ENCODE assay signal across 19 mouse cellular contexts in the genomic region with DNA sequence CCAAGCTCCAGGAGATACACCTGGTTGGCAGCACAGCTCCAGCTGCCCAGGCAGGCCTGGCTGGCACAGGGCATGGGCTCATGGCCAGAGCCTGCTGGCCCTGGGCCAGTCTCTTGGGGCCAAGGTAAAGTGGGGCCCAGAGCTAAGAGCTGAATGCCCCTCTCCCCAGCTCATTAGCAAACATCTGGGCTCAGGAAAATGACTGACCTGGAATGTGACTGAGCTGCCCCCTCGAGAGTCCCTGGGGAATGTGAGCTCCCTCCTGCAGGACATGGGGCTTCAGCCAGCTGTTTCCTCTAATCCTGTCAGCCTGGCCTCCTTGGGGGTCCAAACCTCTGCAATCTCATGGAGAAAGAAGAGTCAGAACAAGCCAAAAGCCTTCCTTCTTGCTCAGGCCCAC. TPM values are rescaled to one million over a fixed set of nuclear protein-coding genes. Genes with fewer than 3 reads are reported as not detected.
DNase-seq lines count a peak whose midpoint lies in the region; ATAC-seq and TF ChIP-seq lines count a peak whose summit lies in the region.
"Had no signal": no experiment of that assay in that cellular context is flagged by ENCODE, and none has a peak within 500 bp of the region (broad histone marks: within the 10 kb centered on the region; RNA-seq: fewer than 3 reads in every experiment).

No protein-coding gene starts in this region.

- 0 out of 2 replicates have a peak, but pooled peaks cover 3% of the 10 kb centered on the region for H3K9me3 ChIP-seq in stomach, postnatal 0 days (ENCODE audit: control insufficient read depth, low read length)
- H3K9me3 ChIP-seq: embryonic facial prominence, embryonic 12.5 days had no signal

- H3K4me3 ChIP-seq in lung, adult 2 months (replicated peaks; ENCODE audit: extremely low read depth, low read depth, low read length), result no peak overlapping the region
- no peak overlapping the region for H3K4me3 ChIP-seq in stomach, postnatal 0 days (ENCODE audit: low read depth, low read length)
- H3K4me3 ChIP-seq: embryonic facial prominence, embryonic 12.5 days; forebrain, embryonic 13.5 days; myocyte had no signal

- TF ChIP-seq EP300 in stomach, postnatal 0 days (optimal IDR thresholded peaks at IDR 0.05), result no peak

- no peak for ATAC-seq in stomach, postnatal 0 days (ENCODE audit: low FRiP score, low TSS enrichment)
- ATAC-seq: forebrain, embryonic 13.5 days had no signal

- peaks cover 14% of the 10 kb centered on the region for H3K4me1 ChIP-seq in lung, adult 2 months (ENCODE audit: control insufficient read depth, insufficient read depth, low read length)
- peaks cover 10% of the 10 kb centered on the region for H3K4me1 ChIP-seq in stomach, postnatal 0 days (replicated peaks; ENCODE audit: control insufficient read depth, insufficient read depth)

- H3K9ac ChIP-seq in stomach, postnatal 0 days (ENCODE audit: low read length), result no peak overlapping the region
- H3K9ac ChIP-seq: embryonic facial prominence, embryonic 12.5 days; forebrain, embryonic 13.5 days; liver, embryonic 14.5 days had no signal

- no peak for TF ChIP-seq POLR2A in lung, adult 2 months (IDR thresholded peaks at IDR 0.05; ENCODE audit: borderline replicate concordance, extremely low read depth, low read depth, low read length)

- H3K27me3 ChIP-seq in stomach, postnatal 0 days (ENCODE audit: control insufficient read depth, insufficient read depth, low read length), result no peaks in the 10 kb centered on the region

- 60% methylated on average over 1 of the region's 1 CpGs for WGBS in lung, adult 2 months
- WGBS in stomach, postnatal 0 days, result 11% methylated on average over 1 of the region's 1 CpGs

- H3K4me2 ChIP-seq in stomach, postnatal 0 days (replicated peaks; ENCODE audit: low read depth), result no peak overlapping the region
- H3K4me2 ChIP-seq: embryonic facial prominence, embryonic 12.5 days; forebrain, embryonic 13.5 days; heart, embryonic 11.5 days had no signal

- peak overlapping the region; percentile 69 for H3K27ac ChIP-seq in stomach, postnatal 0 days (replicated peaks)
- H3K27ac ChIP-seq: embryonic facial prominence, embryonic 12.5 days; forebrain, embryonic 13.5 days; liver, embryonic 14.5 days had no signal

- H3K36me3 ChIP-seq in stomach, postnatal 0 days (ENCODE audit: control insufficient read depth, insufficient read depth, low read length), result no peaks in the 10 kb centered on the region

- DNase-seq in adrenal gland, postnatal 10 days, result peak; percentile 59
- DNase-seq in adrenal gland, postnatal 4 days (ENCODE audit: low spot score in 2 of 2), result no peak
- peak; percentile 53 for DNase-seq in testis, postnatal 14 days (ENCODE audit: low spot score)
- no peak for DNase-seq in testis, postnatal 10 days (ENCODE audit: low spot score)
- peak; percentile 58 for DNase-seq in lung, adult 2 months
- no peak for DNase-seq in stomach, postnatal 0 days (ENCODE audit: low spot score)
- no peak for DNase-seq in retina, postnatal 1 day
- DNase-seq in cerebellum, adult 9-11 months, result no peak
- DNase-seq: cerebellum, adult 9-10 months; right cerebral cortex, postnatal 4 days; thymus, adult 18-20 months had no signal

- no peak for TF ChIP-seq CTCF in lung, adult 2 months (IDR thresholded peaks at IDR 0.05; ENCODE audit: insufficient read depth, low read length)
- TF ChIP-seq CTCF in stomach, postnatal 0 days (IDR thresholded peaks at IDR 0.05; ENCODE audit: low read depth), result no peak

RNA-seq across cellular contexts. Expression of a gene that starts 2.6 kb away (rescaled TPM):
- 10 to 100 TPM; 39.7 to 40.9 TPM for total RNA-seq in adrenal gland, postnatal 10 days (2021)
- total RNA-seq in adrenal gland, postnatal 4 days (2021), result 10 to 100 TPM; 47.4 to 49.2 TPM
- polyA plus RNA-seq in lung, adult 2 months (2012; rRNA removed), result 330 and 497 TPM in 2 replicates
- polyA plus RNA-seq in stomach, postnatal 0 days (2015; fragmentation: Nextera tagmentation; extraction: Ambion mirVana), result 53.6 and 58.9 TPM in 2 replicates
- total RNA-seq: megakaryocyte-erythroid progenitor cell, adult 5-6 weeks had no signal

RNA-seq across cellular contexts. Expression of a gene that starts 20.0 kb away (rescaled TPM):
- total RNA-seq in adrenal gland, postnatal 10 days (2021), result under 1 TPM in 1 of 2 experiments, not detected in 1; 0.45 TPM
- total RNA-seq in adrenal gland, postnatal 4 days (2021), result under 1 TPM; 0.76 to 0.84 TPM
- polyA plus RNA-seq in lung, adult 2 months (2012; rRNA removed), result 0.19 and 0.22 TPM in 2 replicates
- 0.05 TPM in 1 of 2 replicates, not detected in the other for polyA plus RNA-seq in stomach, postnatal 0 days (2015; fragmentation: Nextera tagmentation; extraction: Ambion mirVana)
- total RNA-seq: gastrocnemius, adult 8-10 months; megakaryocyte-erythroid progenitor cell, adult 5-6 weeks had no signal
- polyA plus RNA-seq: heart, embryonic 11.5 days; hindbrain, embryonic 11.5 days; liver, embryonic 14.5 days had no signal

RNA-seq across cellular contexts. Expression of a gene that starts 35.5 kb away (rescaled TPM):
- total RNA-seq in adrenal gland, postnatal 10 days (2021), result 100 to 1,000 TPM; 572 to 632 TPM
- 100 to 1,000 TPM; 352 to 357 TPM for total RNA-seq in adrenal gland, postnatal 4 days (2021)
- polyA plus RNA-seq in lung, adult 2 months (2012; rRNA removed), result 29.7 and 37.7 TPM in 2 replicates
- polyA plus RNA-seq in stomach, postnatal 0 days (2015; fragmentation: Nextera tagmentation; extraction: Ambion mirVana), result 569 and 588 TPM in 2 replicates

Comparison
In these comparisons a context has a peak if more than half of its experiments do, and no peak if none do; other contexts are left out.
1. DNase-seq: peak in adrenal gland, postnatal 10 days (single experiment), testis, postnatal 14 days (single experiment) and lung, adult 2 months (single experiment); none in adrenal gland, postnatal 4 days (0 of 2), testis, postnatal 10 days (single experiment), stomach, postnatal 0 days (single experiment), retina, postnatal 1 day (single experiment) and cerebellum, adult 9-11 months (single experiment).